Mouse (Mus musculus) midbrain, embryonic 14.5 days (tissue): ENCODE data around the gene Homer1. TPM values are rescaled to one million over a fixed set of nuclear protein-coding genes. Genes with fewer than 3 reads are reported as not detected.

ENCODE experiments used
- ATAC-seq: fragments of 200-750 bp; cut with Nextera tagmentation; 2 replicates; pipeline ENCODE4 v1.8.0; 2017; ENCODE audit warnings: moderate number of reproducible peaks, moderate library complexity; ENCODE audit not compliant: low FRiP score, low TSS enrichment
- DNase-seq: peaks from one replicate; pipeline ENCODE4 v3.0.0-alpha.2; 2015
- H3K27ac ChIP-seq: fragments of 300-500 bp; sonication (generic); replicated peaks from 2 replicates; pipeline ENCODE4 v1.5.1; 2014; ENCODE audit warnings: mild to moderate bottlenecking, low read depth, low read length, moderate library complexity
- H3K27me3 ChIP-seq: fragments of 300-500 bp; sonication (generic); 2 replicates; pipeline ENCODE4 v1.6.1; 2014; ENCODE audit warnings: low read length, control low read depth, mixed read lengths; ENCODE audit not compliant: control insufficient read depth, insufficient read depth
- H3K36me3 ChIP-seq: fragments of 300-500 bp; sonication (generic); 2 replicates; pipeline ENCODE4 v1.6.1; 2014; ENCODE audit warnings: low read length, control low read depth; ENCODE audit not compliant: control insufficient read depth, insufficient read depth
- H3K4me1 ChIP-seq: fragments of 300-500 bp; sonication (generic); 2 replicates; pipeline ENCODE4 v1.6.1; 2014; ENCODE audit warnings: mild to moderate bottlenecking, antibody characterized with exemption, low read length, control low read depth; ENCODE audit not compliant: control insufficient read depth, insufficient read depth
- H3K4me2 ChIP-seq: fragments of 300-500 bp; sonication (generic); 2 replicates; pipeline ENCODE4 v1.6.1; 2014; ENCODE audit warnings: mild to moderate bottlenecking, low read length, moderate library complexity
- H3K4me3 ChIP-seq: fragments of 300-500 bp; sonication (generic); replicated peaks from 2 replicates; pipeline ENCODE4 v1.5.1; 2014; ENCODE audit warnings: low read depth, low read length
- H3K9ac ChIP-seq: fragments of 300-500 bp; sonication (generic); replicated peaks from 2 replicates; pipeline ENCODE4 v1.6.1; 2014; ENCODE audit warnings: mild to moderate bottlenecking, low read length, moderate library complexity
- H3K9me3 ChIP-seq: fragments of 300-500 bp; sonication (generic); 2 replicates; pipeline ENCODE4 v1.6.1; 2016; ENCODE audit warnings: low read length, control low read depth, mixed read lengths; ENCODE audit not compliant: control insufficient read depth
- WGBS: fragments of 180-500 bp; shearing (Covaris S2); extraction: QIAGEN DNeasy Blood & Tissue Kit; methylation state at CpG from one replicate; pipeline ENCODE4 v1.1.7; 2014; 5-methylcytosine and 5-hydroxymethylcytosine counted together
- polyA plus RNA-seq: library from polyadenylated mRNA; unstranded; fragments of >200 nt; fragmentation: Nextera tagmentation; extraction: Ambion mirVana; gene quantifications from 2 replicates; pipeline ENCODE4 v1.2.1, GENCODE M21; 2014

Homer1 gene
- polyA plus RNA-seq, 1 experiment from 2014 or later = 17.1 TPM

GRCm38 (mm10) chr13:93344395-93344794 is 45.0 kb downstream of the Homer1 start:
- no peak overlapping the region for H3K9ac ChIP-seq
- 95% methylated on average over 1 of the region's 1 CpGs for WGBS
- no peak overlapping the region for H3K4me2 ChIP-seq
- no peaks in the 10 kb centered on the region for H3K4me1 ChIP-seq
- no peaks in the 10 kb centered on the region for H3K9me3 ChIP-seq
- no peak for ATAC-seq
- no peaks in the 10 kb centered on the region for H3K27me3 ChIP-seq
- H3K36me3 ChIP-seq = peaks cover 5% of the 10 kb centered on the region; the same call in 1 of the 2 replicates
- DNase-seq = no peak
- H3K4me3 ChIP-seq = no peak overlapping the region
- H3K27ac ChIP-seq = no peak overlapping the region

GRCm38 (mm10) chr13:93345854-93346253 is 46.4 kb downstream of the Homer1 start:
- no peak for ATAC-seq
- Histone ChIP-seq H3K4me1 (no peaks in the 10 kb centered on the region), H3K9ac (no peak overlapping the region), H3K27ac (no peak overlapping the region), H3K4me2 (no peak overlapping the region), H3K27me3 (no peaks in the 10 kb centered on the region), H3K9me3 (no peaks in the 10 kb centered on the region), H3K36me3 (peaks cover 11% of the 10 kb centered on the region; the same call in 1 of the 2 replicates), H3K4me3 (no peak overlapping the region)
- WGBS = 94% methylated on average over 3 of the region's 3 CpGs
- DNase-seq = no peak

- DNase-seq (no peak), ATAC-seq (no peak)
- WGBS = 89% methylated on average over 2 of the region's 2 CpGs
- H3K27ac ChIP-seq = no peak overlapping the region
- no peak overlapping the region for H3K9ac ChIP-seq
- H3K4me1 ChIP-seq = no peaks in the 10 kb centered on the region
- H3K4me3 ChIP-seq = no peak overlapping the region
- no peak overlapping the region for H3K4me2 ChIP-seq
- H3K9me3 ChIP-seq = no peaks in the 10 kb centered on the region
- 0 out of 2 replicates have a peak, but pooled peaks cover 7% of the 10 kb centered on the region for H3K36me3 ChIP-seq
- H3K27me3 ChIP-seq = no peaks in the 10 kb centered on the region
These were observed 52.6 kb downstream of the Homer1 start for GRCm38 (mm10) chr13:93352030-93352429.

GRCm38 (mm10) chr13:93354420-93355278 is 55.2 kb downstream of the Homer1 start:
- Histone ChIP-seq H3K4me2 (no peak overlapping the region), H3K9me3 (no peaks in the 10 kb centered on the region), H3K4me3 (no peak overlapping the region), H3K4me1 (no peaks in the 10 kb centered on the region), H3K36me3 (0 out of 2 replicates have a peak, but pooled peaks cover 6% of the 10 kb centered on the region), H3K9ac (no peak overlapping the region), H3K27me3 (no peaks in the 10 kb centered on the region), H3K27ac (no peak overlapping the region)
- DNase-seq (peak; percentile 19), ATAC-seq (no peak)
- WGBS = 55% methylated on average over 7 of the region's 7 CpGs

- DNase-seq (peak; percentile 20), ATAC-seq (no peak)
- 0 out of 2 replicates have a peak, but pooled peaks cover 2% of the 10 kb centered on the region for H3K36me3 ChIP-seq
- H3K4me3 ChIP-seq = no peak overlapping the region
- H3K9ac ChIP-seq = no peak overlapping the region
- no peak overlapping the region for H3K27ac ChIP-seq
- no peaks in the 10 kb centered on the region for H3K9me3 ChIP-seq
- H3K4me1 ChIP-seq = no peaks in the 10 kb centered on the region
- H3K4me2 ChIP-seq = no peak overlapping the region
- no peaks in the 10 kb centered on the region for H3K27me3 ChIP-seq
- WGBS = 59% methylated on average over 6 of the region's 6 CpGs
These were observed 55.8 kb downstream of the Homer1 start for GRCm38 (mm10) chr13:93355279-93355587.

- Histone ChIP-seq H3K4me2 (no peak overlapping the region), H3K9ac (no peak overlapping the region), H3K27ac (no peak overlapping the region), H3K4me3 (no peak overlapping the region), H3K9me3 (no peaks in the 10 kb centered on the region), H3K36me3 (0 out of 2 replicates have a peak, but pooled peaks cover 2% of the 10 kb centered on the region), H3K27me3 (no peaks in the 10 kb centered on the region), H3K4me1 (no peaks in the 10 kb centered on the region)
- WGBS = 98% methylated on average over 1 of the region's 1 CpGs
- DNase-seq = no peak
- ATAC-seq = no peak
These were observed 59.1 kb downstream of the Homer1 start for GRCm38 (mm10) chr13:93358522-93358921.

GRCm38 (mm10) chr13:93367555-93367954 is 68.1 kb downstream of the Homer1 start:
- Histone ChIP-seq H3K4me1 (no peaks in the 10 kb centered on the region), H3K36me3 (no peaks in the 10 kb centered on the region), H3K9ac (no peak overlapping the region), H3K4me2 (no peak overlapping the region), H3K9me3 (no peaks in the 10 kb centered on the region), H3K27ac (no peak overlapping the region), H3K4me3 (no peak overlapping the region), H3K27me3 (no peaks in the 10 kb centered on the region)
- 89% methylated on average over 5 of the region's 5 CpGs for WGBS
- DNase-seq (no peak), ATAC-seq (no peak)

- H3K4me2 ChIP-seq = no peak overlapping the region
- ATAC-seq (no peak), DNase-seq (no peak)
- no peak overlapping the region for H3K9ac ChIP-seq
- no peak overlapping the region for H3K4me3 ChIP-seq
- H3K27me3 ChIP-seq = no peaks in the 10 kb centered on the region
- no peaks in the 10 kb centered on the region for H3K4me1 ChIP-seq
- 86% methylated on average over 7 of the region's 7 CpGs for WGBS
- no peak overlapping the region for H3K27ac ChIP-seq
- H3K9me3 ChIP-seq = no peaks in the 10 kb centered on the region
- H3K36me3 ChIP-seq = no peaks in the 10 kb centered on the region
These were observed 69.6 kb downstream of the Homer1 start for GRCm38 (mm10) chr13:93368812-93369584.
